Mouse (Mus musculus): ENCODE results near the gene Cnot2.
A peak's percentile ranks its signal among the peaks of the same experiment; 100 is the strongest.

Cnot2 gene

GRCm38 (mm10) chr10:116486895-116487747, 94.2 kb downstream of the Cnot2 start:
- no peak for DNase-seq (ENCODE audit: extremely low read depth, insufficient read length, low spot score)

DNA sequence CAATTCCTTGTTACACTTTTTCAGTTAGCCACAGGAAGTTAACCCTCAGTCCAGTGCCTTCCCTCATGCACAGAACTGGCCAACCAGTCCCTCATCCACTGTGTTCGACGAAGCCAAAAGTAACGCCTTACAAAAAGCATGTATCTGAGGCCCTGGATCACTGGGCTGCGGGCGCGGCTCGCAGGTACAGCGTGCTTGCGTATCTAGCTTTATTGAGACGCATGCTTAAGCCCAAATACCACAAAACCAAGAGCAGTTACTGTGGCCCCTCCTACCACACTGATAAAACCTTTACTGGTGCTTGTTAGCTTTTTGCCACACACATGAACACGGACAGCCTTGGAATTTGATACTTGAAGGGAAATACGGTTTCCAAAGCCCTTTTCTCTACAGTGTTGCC, 99.4 kb downstream of the Cnot2 start:
- peak; percentile 16 for DNase-seq (ENCODE audit: extremely low read depth, insufficient read length, low spot score)

DNA sequence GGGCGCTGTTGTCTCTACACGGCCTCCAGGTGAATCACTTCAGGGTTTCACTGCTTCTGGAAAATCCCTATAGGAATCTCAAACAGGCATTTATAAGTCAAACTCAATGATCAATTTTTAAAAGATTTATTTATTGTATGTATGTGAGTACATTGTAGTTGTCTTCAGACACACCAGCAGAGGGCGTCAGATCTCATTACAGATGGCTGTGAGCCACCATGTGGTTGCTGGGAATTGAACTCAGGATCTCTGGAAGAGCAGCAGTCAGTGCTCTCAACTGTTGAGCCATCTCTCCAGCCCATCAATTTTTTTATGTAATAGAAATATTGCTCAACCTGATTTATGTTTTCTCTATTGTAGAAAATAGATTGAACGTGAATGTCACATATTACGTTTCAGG, 100.3 kb downstream of the Cnot2 start:
- DNase-seq (ENCODE audit: extremely low read depth, insufficient read length, low spot score), result no peak

DNA sequence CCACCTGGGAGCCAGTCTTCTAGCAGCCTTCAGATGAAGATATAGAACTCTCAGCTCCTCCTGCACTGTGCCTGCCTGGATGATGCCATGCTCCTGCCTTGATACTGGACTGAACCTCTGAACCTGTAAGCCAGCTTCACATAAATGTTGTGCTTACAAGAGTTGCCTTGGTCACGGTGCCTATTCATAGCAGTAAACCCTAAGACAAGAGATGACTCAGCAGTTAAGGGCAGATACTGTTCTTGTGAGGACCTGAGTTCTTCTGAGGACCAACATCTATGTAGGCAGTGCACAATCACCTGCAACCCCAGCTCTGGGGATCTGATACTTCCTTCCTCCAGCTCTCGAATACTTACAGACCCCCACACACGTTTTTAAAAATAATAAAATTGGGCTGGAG, 104.8 kb downstream of the Cnot2 start:
- no peak for DNase-seq (ENCODE audit: extremely low read depth, insufficient read length, low spot score)

DNA sequence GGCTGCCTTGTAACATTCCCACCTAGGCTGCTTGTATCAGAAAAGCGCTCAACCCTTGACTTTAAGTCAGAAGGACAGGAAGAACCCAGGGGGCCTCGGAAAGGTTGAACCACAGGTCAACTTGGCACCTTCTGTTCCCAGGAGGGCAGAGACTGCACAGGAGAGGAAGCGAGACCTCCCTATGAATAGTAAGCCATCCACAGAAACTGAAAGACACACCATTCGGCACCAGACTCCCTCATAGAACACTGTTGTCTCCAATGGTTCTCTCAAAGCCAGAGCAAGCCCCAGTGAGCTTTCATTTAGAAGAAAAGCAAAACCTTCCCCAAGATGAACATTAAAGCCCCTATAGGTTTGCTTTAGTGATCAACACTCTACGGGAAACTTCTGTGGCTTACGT, 105.6 kb downstream of the Cnot2 start:
- no peak for DNase-seq (ENCODE audit: extremely low read depth, insufficient read length, low spot score)

- DNase-seq (ENCODE audit: extremely low read depth, insufficient read length, low spot score), result no peak
These were observed 107.4 kb downstream of the Cnot2 start, which contains the start of gene Kcnmb4 for GRCm38 (mm10) chr10:116473759-116474549. Kcnmb4 (minus strand) TSS chr10:116473878.

DNA sequence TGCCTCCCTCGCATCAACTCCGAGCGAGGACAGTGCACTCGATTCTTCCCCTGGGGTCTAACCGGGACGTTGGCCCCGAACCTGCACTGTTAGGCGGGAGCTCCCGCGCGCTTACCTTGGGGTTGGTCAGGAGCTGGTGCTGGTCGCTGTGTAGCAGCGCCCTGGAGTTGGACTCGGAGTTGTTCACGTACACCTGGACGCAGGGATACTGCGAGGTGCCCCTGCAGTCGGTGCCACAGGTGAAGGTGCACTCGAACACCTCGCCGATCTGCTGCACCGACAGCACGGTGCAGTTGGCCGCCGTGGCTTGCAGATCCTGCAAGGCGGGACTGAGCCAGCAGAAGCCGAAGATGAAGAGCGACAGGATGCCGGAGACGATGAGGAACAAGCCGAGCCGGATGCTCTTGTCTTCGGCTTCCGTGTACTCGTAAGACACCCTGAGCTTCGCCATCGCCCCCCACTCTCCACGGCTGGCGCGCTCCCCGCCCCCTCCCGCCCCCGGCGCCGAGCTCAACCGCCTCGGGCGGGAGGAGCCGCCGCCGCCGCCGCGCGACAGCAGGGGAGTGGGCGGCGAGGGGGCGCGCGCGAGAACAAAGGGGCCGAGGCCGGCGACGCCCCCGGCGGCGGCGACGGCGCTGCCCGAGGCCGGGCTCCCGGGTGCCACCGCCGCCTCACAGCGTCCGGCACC, 108.1 kb downstream of the Cnot2 start:
- peak; percentile 17 for DNase-seq (ENCODE audit: extremely low read depth, insufficient read length, low spot score)

DNA sequence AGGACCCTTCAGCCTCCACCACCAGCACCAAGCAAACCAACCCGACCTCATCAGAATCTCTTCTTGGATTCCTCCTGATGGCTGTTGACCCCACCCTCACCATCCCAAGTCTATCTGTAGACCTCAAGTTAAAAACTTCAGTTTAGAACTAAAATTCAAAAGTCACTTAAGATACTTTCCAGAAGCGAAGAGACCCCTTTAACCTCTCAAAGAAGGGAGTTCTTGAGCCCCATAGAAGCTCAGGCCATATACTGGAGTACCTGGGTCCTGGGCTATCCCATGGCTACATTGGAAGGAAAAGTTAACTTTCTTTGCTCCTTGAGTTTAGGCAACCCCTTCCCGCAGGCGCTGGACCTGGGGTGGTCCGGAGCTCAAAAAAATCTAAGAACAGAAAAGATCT, 108.7 kb downstream of the Cnot2 start:
- DNase-seq (ENCODE audit: extremely low read depth, insufficient read length, low spot score), result no peak

- no peak for DNase-seq (ENCODE audit: extremely low read depth, insufficient read length, low spot score)
These were observed 110.9 kb downstream of the Cnot2 start for GRCm38 (mm10) chr10:116470306-116470925.

- no peak for DNase-seq (ENCODE audit: extremely low read depth, insufficient read length, low spot score)
These were observed 113.2 kb downstream of the Cnot2 start for GRCm38 (mm10) chr10:116468094-116468493.

GRCm38 (mm10) chr10:116463753-116464345, 117.5 kb downstream of the Cnot2 start:
- no peak for DNase-seq (ENCODE audit: extremely low read depth, insufficient read length, low spot score)

GRCm38 (mm10) chr10:116461443-116461842, 119.9 kb downstream of the Cnot2 start:
- no peak for DNase-seq (ENCODE audit: extremely low read depth, insufficient read length, low spot score)

DNA sequence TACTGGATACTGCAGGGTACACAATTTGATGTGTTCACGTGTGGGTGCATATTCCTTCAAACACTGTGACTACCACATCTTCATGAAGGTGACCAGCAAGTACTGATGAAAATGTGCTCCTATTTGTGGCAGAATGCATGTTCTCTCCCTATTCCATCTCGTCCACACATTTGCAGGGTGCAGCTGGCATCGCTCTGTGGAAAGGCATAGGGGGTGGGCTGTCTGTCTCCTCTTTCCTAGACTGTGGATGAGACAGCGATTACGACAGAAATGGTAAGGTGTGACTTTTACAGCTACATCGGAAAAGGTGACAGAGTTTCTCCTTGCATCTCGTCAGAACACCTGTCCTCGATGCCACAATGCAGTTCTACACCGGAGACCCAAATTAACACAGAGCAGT, 122.5 kb downstream of the Cnot2 start:
- no peak for DNase-seq (ENCODE audit: extremely low read depth, insufficient read length, low spot score)

- no peak for DNase-seq (ENCODE audit: extremely low read depth, insufficient read length, low spot score)
These were observed 128.5 kb downstream of the Cnot2 start for GRCm38 (mm10) chr10:116452771-116453170.

DNA sequence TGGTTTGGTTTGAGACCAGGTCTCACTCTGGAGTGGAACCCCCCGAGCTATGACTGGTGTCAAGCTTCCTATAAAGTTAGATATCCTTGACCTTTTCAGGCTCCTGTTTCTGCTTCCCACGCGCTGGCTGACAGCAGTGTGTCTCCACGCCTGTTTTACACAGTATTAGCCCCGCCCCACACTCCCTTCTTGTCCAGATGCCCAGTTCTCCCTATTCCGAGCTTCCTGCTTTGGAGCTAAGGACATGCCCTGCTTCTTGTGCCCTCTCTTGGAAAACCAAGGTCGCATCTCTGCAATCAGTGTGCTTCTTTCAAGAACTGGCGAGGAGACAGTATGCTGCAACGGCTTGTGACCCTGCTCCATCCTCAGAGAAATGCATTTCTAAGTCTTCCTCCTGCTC, 130.7 kb downstream of the Cnot2 start:
- DNase-seq (ENCODE audit: extremely low read depth, insufficient read length, low spot score), result no peak

DNA sequence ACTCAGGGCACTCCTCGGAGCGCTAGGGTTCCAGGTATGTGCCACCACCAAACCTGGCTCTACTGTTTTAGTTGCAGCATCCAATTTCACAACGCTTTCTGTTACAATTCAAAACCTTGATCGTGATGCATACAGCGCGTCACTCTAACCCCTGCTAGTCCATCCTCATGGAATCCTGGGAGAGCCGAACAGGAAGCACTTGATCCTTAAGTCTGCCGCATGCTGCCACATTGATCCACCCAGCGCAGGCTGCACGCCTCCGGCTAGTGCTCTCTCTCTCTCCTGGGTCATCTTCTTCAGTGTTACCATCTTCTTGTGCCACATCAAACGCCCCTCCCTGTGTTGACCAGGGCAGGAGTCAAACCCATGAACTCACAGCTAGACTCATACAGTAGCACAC, 133.1 kb downstream of the Cnot2 start:
- DNase-seq (ENCODE audit: extremely low read depth, insufficient read length, low spot score), result no peak

DNA sequence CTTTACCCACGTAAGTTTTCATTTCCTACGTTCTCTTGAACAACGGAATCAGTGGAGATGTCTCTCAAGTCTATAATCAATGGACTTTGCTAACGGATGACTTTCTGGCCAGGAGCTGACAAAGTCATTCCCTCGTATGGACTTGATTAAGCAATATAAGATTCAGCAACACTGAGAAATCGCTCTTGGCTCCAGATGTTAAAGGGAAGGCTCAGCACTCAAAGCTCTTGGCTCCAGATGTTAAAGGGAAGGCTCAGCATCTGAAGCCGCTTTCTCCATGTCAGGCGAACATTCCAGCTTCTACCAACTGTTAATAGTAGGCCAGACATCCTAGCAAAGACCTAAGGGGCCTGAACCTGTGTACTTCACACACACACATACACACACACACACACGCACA, 134.1 kb downstream of the Cnot2 start:
- DNase-seq (ENCODE audit: extremely low read depth, insufficient read length, low spot score), result no peak

DNA sequence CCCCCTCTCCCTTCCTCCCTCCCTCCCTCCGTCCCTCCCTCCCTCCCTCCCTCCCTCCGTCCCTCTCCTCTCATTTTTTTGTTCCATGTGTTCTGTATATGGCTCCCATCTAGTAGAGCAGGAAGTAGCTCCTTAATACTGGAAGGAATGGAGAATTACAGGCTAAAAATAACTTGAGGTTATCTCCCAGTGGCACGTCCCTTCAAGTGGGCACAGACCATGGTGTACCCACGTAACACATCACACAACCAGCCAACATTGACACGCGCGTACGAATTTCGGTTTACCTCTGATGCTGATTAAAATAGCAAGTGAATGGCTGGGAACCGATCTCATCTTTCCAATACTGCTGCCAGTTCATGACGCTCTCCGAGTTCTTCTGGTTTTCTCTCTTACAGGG, 135.3 kb downstream of the Cnot2 start:
- DNase-seq (ENCODE audit: extremely low read depth, insufficient read length, low spot score), result no peak

DNA sequence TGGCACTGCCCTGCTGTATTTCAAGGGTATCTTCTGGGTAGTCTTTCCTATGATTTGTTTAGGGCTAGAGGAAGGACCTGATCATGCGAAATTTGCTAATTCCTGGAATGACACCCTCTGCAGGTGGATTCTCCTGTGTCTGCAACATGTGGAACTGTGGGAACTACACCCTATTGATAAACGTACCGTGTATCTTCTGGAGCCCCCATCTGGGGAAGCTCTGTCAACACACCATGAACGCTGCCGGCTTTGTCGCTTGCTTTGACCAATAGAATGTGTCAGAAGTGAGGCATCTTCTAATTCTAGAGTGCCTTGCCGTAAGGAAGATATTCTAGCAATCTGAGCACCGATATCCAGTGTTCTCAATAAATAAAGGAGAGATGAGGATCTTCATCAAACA, 136.5 kb downstream of the Cnot2 start:
- no peak for DNase-seq (ENCODE audit: extremely low read depth, insufficient read length, low spot score)

GRCm38 (mm10) chr10:116444371-116444770, 136.9 kb downstream of the Cnot2 start:
- DNase-seq (ENCODE audit: extremely low read depth, insufficient read length, low spot score), result no peak
